Mouse (Mus musculus) ES-E14 (cell line): ENCODE measurements at regions not wholly inside any gene's neighbourhood (a gene's known extent, or its start where the extent isn't known, plus 50 kb on each side); places are given as distances from the start of the nearest gene placed in this dataset.

Experiments
- CHD2 ChIP-seq: IDR thresholded peaks from 2 replicates; pipeline ENCODE4 v1.6.1; 2014; ENCODE audit warnings: mild to moderate bottlenecking, low read depth, low read length, inconsistent platforms
- HCFC1 ChIP-seq: IDR thresholded peaks from 2 replicates; pipeline ENCODE4 v1.6.1; 2012; ENCODE audit warnings: low read length, inconsistent platforms, borderline replicate concordance; ENCODE audit not compliant: insufficient read depth
- MAFK ChIP-seq: IDR thresholded peaks from 2 replicates; pipeline ENCODE4 v1.6.1; 2014; ENCODE audit warnings: mild to moderate bottlenecking, low read depth, low read length, inconsistent platforms; ENCODE audit not compliant: insufficient read depth
- ZC3H11A ChIP-seq: IDR thresholded peaks from 2 replicates; pipeline ENCODE4 v1.6.1; 2012; ENCODE audit warnings: low read depth, mild to moderate bottlenecking, inconsistent platforms, low read length, borderline replicate concordance

DNA sequence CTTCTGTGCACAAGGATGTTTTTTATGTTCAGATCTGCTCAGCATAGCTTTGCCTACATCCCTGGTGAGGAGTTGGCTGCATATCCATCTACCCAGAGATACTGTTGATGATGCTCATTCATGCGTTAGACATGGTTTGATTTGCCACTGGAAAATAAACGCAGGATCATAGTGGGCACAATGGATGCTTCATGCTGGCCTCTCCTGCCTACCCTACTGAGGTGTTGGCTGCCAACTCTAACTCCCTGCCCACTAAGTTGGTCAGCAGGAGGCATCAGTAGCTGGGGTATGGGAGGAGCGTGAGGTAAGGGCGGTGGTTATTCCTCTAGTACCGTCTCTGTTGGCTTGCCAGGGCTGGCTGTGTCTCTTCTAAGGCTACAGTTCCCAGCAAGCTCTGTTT is 307.3 kb downstream of the Gm49356 start:
- TF ChIP-seq CHD2 (no peak), ZC3H11A (no peak), MAFK (no peak), HCFC1 (no peak)
